Mouse (Mus musculus): ENCODE measurements around the gene Psap. TPM values are rescaled to one million over a fixed set of nuclear protein-coding genes. Genes with fewer than 3 reads are reported as not detected.
"Not testable (repeated sequence)": the region's sequence is repeated elsewhere in the genome, so short reads cannot be mapped to it uniquely, and the experiment has no call there.

Psap gene
- 768 and 845 TPM in 2 replicates for total RNA-seq (2014; rRNA removed)
- polyA plus RNA-seq (2015; fragmentation: Nextera tagmentation; extraction: Ambion mirVana): 277 and 281 TPM in 2 replicates

DNA sequence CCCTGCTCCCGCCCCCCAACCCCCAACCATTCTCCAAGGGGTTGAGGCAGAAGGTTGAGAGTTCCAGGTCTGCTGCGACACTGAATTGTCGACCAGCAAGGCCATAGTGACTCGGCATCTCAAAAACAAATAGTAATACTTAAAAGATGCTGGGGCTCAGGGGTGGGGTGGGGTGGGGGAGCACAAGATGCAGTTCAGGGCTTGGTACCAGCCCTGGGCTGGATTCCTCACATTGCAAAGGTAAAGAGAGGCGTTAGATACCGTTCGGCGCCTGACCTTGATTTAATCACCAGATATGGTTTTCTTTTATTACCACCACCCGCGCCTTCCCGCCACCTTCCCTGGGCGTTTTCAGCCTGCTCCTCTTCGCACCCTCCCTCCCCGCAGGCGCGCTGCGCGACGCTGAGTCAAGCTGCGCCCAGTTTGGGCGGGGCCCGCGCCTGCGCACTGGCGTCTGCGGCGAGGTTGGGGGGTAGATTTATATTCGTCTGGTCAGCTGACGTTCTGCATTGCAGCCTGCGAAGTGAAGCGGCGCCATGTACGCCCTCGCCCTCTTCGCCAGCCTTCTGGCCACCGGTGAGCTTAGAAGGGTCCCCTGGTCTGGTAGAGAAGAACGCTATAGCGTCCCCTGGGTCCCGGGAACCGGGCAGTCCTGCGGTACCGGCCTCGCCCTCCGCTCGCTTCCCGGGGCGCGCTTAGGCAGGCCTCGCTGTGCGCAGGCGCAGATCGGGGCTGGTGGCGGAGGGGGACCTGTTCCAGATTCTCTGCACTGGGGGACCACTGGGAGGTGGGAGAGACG, at the start of gene Psap:
Gene Psap (plus strand): TSS at position 421 of the 799 bp plus-strand sequence.
- no peak; the same call in 1 of the 2 replicates for TF ChIP-seq CTCF (IDR thresholded peaks at IDR 0.05; ENCODE audit: low read depth)
- Histone ChIP-seq H3K27ac (peak within 1 kb of the TSS; percentile 89), H3K9ac (replicated peaks; ENCODE audit: low read length) (peak within 1 kb of the TSS; percentile 77), H3K36me3 (ENCODE audit: insufficient read depth, low read length) (no peaks in the 10 kb centered on the region), H3K4me3 (ENCODE audit: low read length) (peak within 1 kb of the TSS; percentile 51), H3K4me1 (ENCODE audit: insufficient read depth, low read length) (peaks cover 28% of the 10 kb centered on the region), H3K4me2 (ENCODE audit: low read depth, low read length) (peak within 1 kb of the TSS; percentile 76), H3K9me3 (ENCODE audit: low read length) (no peaks in the 10 kb centered on the region), H3K27me3 (ENCODE audit: insufficient read depth, low read length) (no peaks in the 10 kb centered on the region)
- ATAC-seq (peak; percentile 93), DNase-seq (ENCODE audit: low spot score) (peak; percentile 96)
- WGBS: 2% methylated on average over 53 of the region's 54 CpGs

DNA sequence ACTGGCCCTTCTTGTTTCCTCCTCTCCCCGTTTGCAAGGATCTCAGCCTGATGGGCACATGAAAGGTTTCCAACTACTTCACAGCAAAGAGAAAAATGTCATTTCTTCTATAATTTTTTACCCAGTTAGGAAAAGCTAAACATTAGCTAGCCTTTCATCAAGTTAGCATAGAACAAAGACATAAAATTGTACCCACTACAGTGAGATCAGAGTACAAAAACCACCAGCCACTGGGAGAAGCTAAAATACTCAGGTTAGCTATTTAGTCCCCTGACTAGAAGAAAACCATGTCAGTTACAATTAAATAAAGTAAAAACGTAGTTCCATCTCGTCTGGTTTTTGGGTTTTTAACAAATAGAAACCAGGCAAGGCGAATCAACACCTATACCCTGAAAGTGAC, 49.8 kb upstream of the Psap start:
- Histone ChIP-seq H3K27me3 (ENCODE audit: insufficient read depth, low read length) (no peaks in the 10 kb centered on the region), H3K9me3 (ENCODE audit: low read length) (no peaks in the 10 kb centered on the region), H3K4me2 (ENCODE audit: low read depth, low read length) (no peak overlapping the region), H3K4me1 (ENCODE audit: insufficient read depth, low read length) (no peaks in the 10 kb centered on the region), H3K36me3 (ENCODE audit: insufficient read depth, low read length) (no peaks in the 10 kb centered on the region), H3K4me3 (ENCODE audit: low read length) (no peak overlapping the region), H3K27ac (no peak overlapping the region), H3K9ac (replicated peaks; ENCODE audit: low read length) (no peak overlapping the region)
- 76% methylated on average over 4 of the region's 4 CpGs for WGBS
- ATAC-seq (no peak), DNase-seq (ENCODE audit: low spot score) (no peak)
- no peak for TF ChIP-seq CTCF (IDR thresholded peaks at IDR 0.05; ENCODE audit: low read depth)

DNA sequence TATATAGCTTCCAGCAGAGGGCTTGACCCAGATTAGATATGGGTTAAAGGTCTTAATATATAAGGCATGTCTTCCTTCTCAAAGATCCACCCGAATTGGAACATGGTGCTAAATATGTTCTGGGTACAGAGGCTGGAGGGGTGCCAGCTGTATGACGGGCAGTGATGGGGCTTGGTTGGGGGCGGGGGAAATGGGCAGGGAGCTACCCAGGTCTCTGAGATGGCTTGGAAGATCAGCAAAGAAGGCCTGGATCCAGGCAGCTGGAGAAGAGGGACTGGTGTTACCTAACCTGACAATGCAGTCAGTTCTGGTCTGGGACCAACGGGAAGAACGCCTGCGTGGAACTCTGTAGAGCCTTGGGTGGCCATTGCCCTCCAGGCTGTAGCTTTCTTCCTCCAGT, 48.3 kb upstream of the Psap start:
- no peak for ATAC-seq
- WGBS: 86% methylated on average over 6 of the region's 6 CpGs
- no peaks in the 10 kb centered on the region for H3K4me1 ChIP-seq (ENCODE audit: insufficient read depth, low read length)

DNA sequence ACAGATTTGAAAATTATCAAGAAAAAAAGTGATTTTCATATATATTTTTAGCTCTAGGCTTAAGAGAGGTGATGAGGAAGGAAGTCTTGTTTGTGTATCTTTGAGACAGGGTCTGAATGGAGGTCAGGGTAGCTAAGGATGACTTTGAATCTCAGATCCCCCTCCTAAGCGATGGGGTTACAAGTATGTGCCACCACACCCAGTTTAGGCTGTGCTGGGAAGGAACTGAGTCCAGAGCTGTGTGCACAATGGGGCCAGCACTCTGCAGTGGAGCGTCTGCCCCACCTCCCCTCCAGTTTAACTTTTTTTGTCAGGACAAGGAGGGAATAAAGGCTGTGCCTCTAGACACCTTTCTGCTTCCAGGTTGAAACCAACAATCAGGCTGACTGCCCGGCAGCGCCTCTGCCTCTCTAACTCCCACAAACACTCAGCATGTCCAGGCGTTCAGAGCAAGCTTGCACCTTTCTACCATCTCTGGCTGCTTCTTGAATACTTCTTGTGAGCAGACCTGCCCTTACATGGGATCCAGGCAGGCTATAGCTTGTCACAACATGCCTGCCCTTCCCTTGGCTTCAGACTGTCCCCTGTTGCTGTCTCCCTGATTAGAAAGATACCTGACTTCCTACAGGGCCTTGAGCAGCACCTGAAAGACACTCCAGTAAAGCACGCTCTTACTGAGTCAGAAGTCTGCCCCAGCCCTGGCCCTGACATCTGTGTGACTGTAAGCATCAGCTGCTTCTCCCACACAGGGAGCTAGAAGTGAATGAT, 46.9 kb upstream of the Psap start:
- no peak for ATAC-seq
- 80% methylated on average over 6 of the region's 6 CpGs for WGBS

More for the DNA sequence above, 48.3 kb upstream of the Psap start:
- no peak overlapping the region for H3K9ac ChIP-seq (replicated peaks; ENCODE audit: low read length)
- no peak overlapping the region for H3K4me2 ChIP-seq (ENCODE audit: low read depth, low read length)
- DNase-seq (ENCODE audit: low spot score): no peak
- no peak for TF ChIP-seq CTCF (IDR thresholded peaks at IDR 0.05; ENCODE audit: low read depth)
- H3K4me3 ChIP-seq (ENCODE audit: low read length): no peak overlapping the region
- H3K27me3 ChIP-seq (ENCODE audit: insufficient read depth, low read length): no peaks in the 10 kb centered on the region
- H3K36me3 ChIP-seq (ENCODE audit: insufficient read depth, low read length): no peaks in the 10 kb centered on the region
- H3K27ac ChIP-seq: no peak overlapping the region
- H3K9me3 ChIP-seq (ENCODE audit: low read length): no peaks in the 10 kb centered on the region

DNA sequence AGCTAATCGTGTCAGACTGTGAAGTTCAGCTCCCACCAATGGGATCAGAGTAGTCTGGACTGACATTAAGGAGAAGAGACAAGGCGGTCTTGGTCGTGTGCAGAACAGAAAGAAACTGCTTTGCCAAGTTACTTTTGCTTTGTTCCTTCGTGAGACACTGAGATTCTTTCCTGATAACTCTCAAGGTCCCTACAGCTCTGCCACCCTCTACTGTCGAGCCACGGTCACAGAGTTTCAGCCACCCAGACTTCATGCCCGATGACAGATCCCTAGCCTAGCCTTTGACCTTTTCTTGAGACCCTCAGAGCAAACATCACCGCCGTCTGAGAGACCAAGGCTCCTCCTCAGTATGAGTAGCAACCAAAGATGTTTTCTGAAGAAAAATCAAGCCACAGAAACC, 43.4 kb upstream of the Psap start:
- Histone ChIP-seq H3K36me3 (ENCODE audit: insufficient read depth, low read length) (no peaks in the 10 kb centered on the region), H3K4me1 (ENCODE audit: insufficient read depth, low read length) (no peaks in the 10 kb centered on the region), H3K27ac (no peak overlapping the region), H3K4me3 (ENCODE audit: low read length) (no peak overlapping the region), H3K9me3 (ENCODE audit: low read length) (no peaks in the 10 kb centered on the region), H3K9ac (replicated peaks; ENCODE audit: low read length) (no peak overlapping the region), H3K27me3 (ENCODE audit: insufficient read depth, low read length) (no peaks in the 10 kb centered on the region), H3K4me2 (ENCODE audit: low read depth, low read length) (no peak overlapping the region)
- ATAC-seq (no peak), DNase-seq (ENCODE audit: low spot score) (no peak)
- TF ChIP-seq CTCF (IDR thresholded peaks at IDR 0.05; ENCODE audit: low read depth): no peak
- WGBS: 71% methylated on average over 9 of the region's 9 CpGs

More for the DNA sequence above, 46.9 kb upstream of the Psap start:
- no peak overlapping the region for H3K4me3 ChIP-seq (ENCODE audit: low read length)
- TF ChIP-seq CTCF (IDR thresholded peaks at IDR 0.05; ENCODE audit: low read depth): no peak
- no peaks in the 10 kb centered on the region for H3K9me3 ChIP-seq (ENCODE audit: low read length)
- H3K36me3 ChIP-seq (ENCODE audit: insufficient read depth, low read length): no peaks in the 10 kb centered on the region
- H3K4me2 ChIP-seq (ENCODE audit: low read depth, low read length): no peak overlapping the region
- DNase-seq (ENCODE audit: low spot score): no peak
- no peaks in the 10 kb centered on the region for H3K4me1 ChIP-seq (ENCODE audit: insufficient read depth, low read length)
- no peak overlapping the region for H3K27ac ChIP-seq
- H3K27me3 ChIP-seq (ENCODE audit: insufficient read depth, low read length): no peaks in the 10 kb centered on the region
- no peak overlapping the region for H3K9ac ChIP-seq (replicated peaks; ENCODE audit: low read length)

DNA sequence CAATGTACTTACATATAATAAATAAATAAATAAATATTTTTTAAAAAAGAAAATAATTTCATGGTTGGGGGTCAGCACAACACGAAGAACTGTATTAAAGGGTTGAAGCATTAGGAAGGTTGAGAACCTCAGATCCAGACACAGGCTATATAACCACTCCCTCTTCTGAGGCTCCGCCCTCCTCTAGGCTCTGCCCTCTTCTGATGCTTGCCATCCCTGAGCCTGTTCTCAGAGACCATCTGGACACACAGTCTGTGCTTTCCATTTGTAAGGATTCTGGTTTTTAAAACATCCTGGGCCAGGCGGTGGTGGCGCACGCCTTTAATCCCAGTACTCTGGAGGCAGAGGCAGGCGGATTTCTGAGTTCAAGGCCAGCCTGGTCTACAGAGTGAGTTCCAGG, 41.6 kb upstream of the Psap start:
- not testable (repeated sequence) for H3K4me2 ChIP-seq (ENCODE audit: low read depth, low read length); H3K27me3 ChIP-seq (ENCODE audit: insufficient read depth, low read length); H3K27ac ChIP-seq; H3K4me3 ChIP-seq (ENCODE audit: low read length); H3K9me3 ChIP-seq (ENCODE audit: low read length); H3K9ac ChIP-seq (replicated peaks; ENCODE audit: low read length); H3K4me1 ChIP-seq (ENCODE audit: insufficient read depth, low read length); H3K36me3 ChIP-seq (ENCODE audit: insufficient read depth, low read length); DNase-seq (ENCODE audit: low spot score); ATAC-seq
- WGBS: 94% methylated on average over 6 of the region's 6 CpGs
